Mouse (Mus musculus) CH12.LX (cell line): ENCODE measurements around the gene Olfr1424. TPM values are rescaled to one million over a fixed set of nuclear protein-coding genes. Genes with fewer than 3 reads are reported as not detected.
"Not testable (repeated sequence)": the region's sequence is repeated elsewhere in the genome, so short reads cannot be mapped to it uniquely, and the experiment has no call there.

Experiments used
- DNase-seq: peaks from one replicate; pipeline ENCODE4 v3.0.0-alpha.2; 2013; ENCODE audit errors: extremely low read depth
- H3K27ac ChIP-seq: 2 replicates; pipeline ENCODE4 v1.5.1; 2012; ENCODE audit warnings: low read depth, mild to moderate bottlenecking, control low read depth, moderate library complexity; ENCODE audit not compliant: insufficient read depth
- H3K27me3 ChIP-seq: replicated peaks from 2 replicates; pipeline ENCODE3; 2012; ENCODE audit warnings: inconsistent platforms
- H3K36me3 ChIP-seq, 2 experiments: replicated peaks in 1 of 2; 2 replicates each; pipeline versions ENCODE3 to v1.6.1; 2012; ENCODE audit warnings: inconsistent platforms in 1 of 2, low read length in 1 of 2, mild to moderate bottlenecking in 1 of 2, mixed read lengths in 1 of 2, moderate library complexity in 1 of 2; ENCODE audit not compliant: control insufficient read depth in 1 of 2, insufficient read depth in 1 of 2
- H3K4me1 ChIP-seq, 2 experiments: 2 replicates each; pipeline ENCODE4 v1.6.1; 2012; ENCODE audit warnings: inconsistent platforms in 1 of 2, moderate library complexity in 1 of 2; ENCODE audit not compliant: insufficient read depth in 2 of 2, control insufficient read depth in 1 of 2
- H3K4me2 ChIP-seq: 2 replicates; pipeline ENCODE4 v1.6.1; 2012; ENCODE audit warnings: low read depth, mild to moderate bottlenecking, control low read depth; ENCODE audit not compliant: poor library complexity, insufficient read depth, severe bottlenecking
- H3K4me3 ChIP-seq, 3 experiments: fragments of 150-350 bp in 1 of 3; sonication (generic) in 1 of 3; replicated peaks in 1 of 3; 2 replicates each; pipeline versions ENCODE3 to v1.5.1; 2011 to 2012; ENCODE audit warnings: low read depth in 2 of 3, low read length in 2 of 3, mild to moderate bottlenecking in 2 of 3, moderate library complexity in 2 of 3, control low read depth in 1 of 3, improper control_type of control experiment in 1 of 3, inconsistent platforms in 1 of 3, mixed read lengths in 1 of 3; ENCODE audit not compliant: poor library complexity in 1 of 3
- H3K79me2 ChIP-seq: replicated peaks from 2 replicates; pipeline ENCODE4 v1.6.1; 2012; ENCODE audit warnings: mild to moderate bottlenecking, moderate library complexity; ENCODE audit not compliant: control insufficient read depth, poor library complexity, insufficient read depth, severe bottlenecking; ENCODE audit errors: extremely low read depth
- H3K9ac ChIP-seq: 2 replicates; pipeline ENCODE4 v1.6.1; 2012; ENCODE audit warnings: low read depth, mild to moderate bottlenecking, control low read depth, moderate library complexity; ENCODE audit not compliant: insufficient read depth
- H3K9me3 ChIP-seq: replicated peaks from 2 replicates; pipeline ENCODE3; 2012; ENCODE audit warnings: low read length, inconsistent platforms, mixed read lengths
- ETS1 ChIP-seq: conservative IDR thresholded peaks from 2 replicates; pipeline ENCODE4 v1.6.1; 2012; ENCODE audit warnings: low read depth, mild to moderate bottlenecking, inconsistent platforms, low read length, improper control_type of control experiment, moderate library complexity
- GABPA ChIP-seq: IDR thresholded peaks from 2 replicates; pipeline ENCODE4 v1.6.1; 2012; ENCODE audit warnings: low read depth, low read length, improper control_type of control experiment, inconsistent platforms; ENCODE audit not compliant: insufficient replicate concordance
- JUND ChIP-seq: conservative IDR thresholded peaks from 2 replicates; pipeline ENCODE4 v1.6.1; 2011; ENCODE audit warnings: low read depth, low read length, improper control_type of control experiment
- POLR2AphosphoS2 ChIP-seq: IDR thresholded peaks from 2 replicates; pipeline ENCODE4 v1.6.1; 2011; ENCODE audit warnings: low read depth, low read length, improper control_type of control experiment
- ZC3H11A ChIP-seq: IDR thresholded peaks from 2 replicates; pipeline ENCODE4 v1.6.1; 2012; ENCODE audit warnings: low read depth, mild to moderate bottlenecking, inconsistent platforms, low read length, improper control_type of control experiment
- dilution Hi-C: fragments of 300-500 bp; cut with MboI; formaldehyde crosslinking; loops from 2 replicates; pipeline ENCODE4 v1.14.3; 2020; ENCODE audit warnings: low sequenced_read_pairs; ENCODE audit not compliant: extremely low pct_unique_long_range_greater_than_20kb, extremely low pct_ligation_motif_present
- in situ Hi-C: fragments of 300-500 bp; cut with MboI; formaldehyde crosslinking; loops from 3 replicates; pipeline ENCODE4 v1.14.3; 2019; ENCODE audit warnings: low sequenced_read_pairs, low pct_ligation_motif_present, low pct_unique_long_range_greater_than_20kb, mixed read lengths
- polyA plus RNA-seq: library from polyadenylated mRNA; unstranded; fragments of >175 nt; gene quantifications from 2 replicates; pipeline ENCODE4 v1.2.1, GENCODE M21; 2012; ENCODE audit warnings: low read depth; ENCODE audit not compliant: insufficient read length
- total RNA-seq, 2 experiments: library from RNA; depleted of rRNA; stranded (reverse); fragments of 300-350 nt in 1 of 2; fragments of >200 nt in 1 of 2; gene quantifications; 2 replicates each; pipeline ENCODE4 v1.2.3; 2012 to 2014

Gene Olfr1424
- total and polyA plus RNA-seq, 3 experiments: not detected

DNA sequence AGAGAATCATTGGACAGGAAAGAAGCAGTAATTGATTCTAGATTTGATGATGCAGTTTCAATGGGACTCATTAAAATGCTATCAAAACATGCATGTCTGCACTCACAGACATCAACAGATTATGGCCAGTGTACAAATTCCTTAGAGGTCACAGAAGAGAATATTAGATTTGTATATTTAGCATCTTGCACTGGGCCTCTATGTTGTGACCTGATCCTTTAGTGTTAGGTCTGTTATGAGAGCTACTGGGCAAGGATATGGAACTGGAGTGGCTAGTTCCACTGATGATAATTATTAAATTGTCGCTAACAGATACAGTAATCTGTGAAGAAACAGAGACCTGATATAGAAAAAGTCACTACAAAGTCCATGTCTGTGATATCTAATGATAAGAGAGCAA is 29.4 kb upstream of the Olfr1424 start, which contains the start of gene Olfr1426:
Gene Olfr1426 (minus strand): TSS at position 101 of the 400 bp plus-strand sequence.
- Histone ChIP-seq H3K4me1 (peaks cover 0 to 3% of the 10 kb centered on the region in 2 experiments; a peak in 1 of 4 replicates), H3K4me2 (no peak within 1 kb of the TSS), H3K27ac (no peak within 1 kb of the TSS), H3K79me2 (no peaks in the 10 kb centered on the region)
- no peak for DNase-seq
- TF ChIP-seq POLR2AphosphoS2: no peak
- TF ChIP-seq ZC3H11A: no peak
- TF ChIP-seq JUND: no peak
- TF ChIP-seq ETS1: no peak
- TF ChIP-seq GABPA: no peak
- TF ChIP-seq, all 38 proteins: peak for 0
- Histone ChIP-seq H3K9ac (no peak within 1 kb of the TSS), H3K27me3 (no peaks in the 10 kb centered on the region), H3K4me3 (no peak within 1 kb of the TSS), H3K9me3 (no peaks in the 10 kb centered on the region), H3K36me3 (no peaks in the 10 kb centered on the region)
- dilution Hi-C loops (no loop called here), in situ Hi-C loops (no loop called here)

DNA sequence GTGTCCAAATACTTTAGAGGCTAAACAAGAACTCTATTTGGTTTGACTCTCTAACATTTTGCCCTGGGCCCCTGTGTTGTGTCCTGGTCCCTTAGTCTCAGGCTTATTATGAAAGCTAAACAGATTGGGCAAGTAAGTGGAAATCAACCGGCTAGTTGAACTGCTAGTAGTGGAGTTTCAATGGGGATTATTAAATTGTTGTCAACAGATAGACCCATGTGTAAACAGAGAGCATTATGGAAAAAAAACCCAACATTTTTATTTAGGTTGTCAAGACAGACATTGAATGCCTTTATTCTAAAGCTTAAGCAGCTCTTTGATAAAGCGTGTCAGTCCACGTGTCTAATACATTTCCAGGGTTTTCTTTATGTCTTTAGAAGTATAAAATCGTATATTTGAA is 15.1 kb upstream of the Olfr1424 start, which contains the start of gene Olfr1425:
Gene Olfr1425 (minus strand): TSS at position 101 of the 400 bp plus-strand sequence.
- in situ Hi-C loops, H3K4me2 ChIP-seq, H3K36me3 ChIP-seq, H3K4me3 ChIP-seq, DNase-seq, dilution Hi-C loops, H3K4me1 ChIP-seq, H3K9ac ChIP-seq, H3K79me2 ChIP-seq, H3K27me3 ChIP-seq, H3K9me3 ChIP-seq, H3K27ac ChIP-seq: not testable (repeated sequence)

DNA sequence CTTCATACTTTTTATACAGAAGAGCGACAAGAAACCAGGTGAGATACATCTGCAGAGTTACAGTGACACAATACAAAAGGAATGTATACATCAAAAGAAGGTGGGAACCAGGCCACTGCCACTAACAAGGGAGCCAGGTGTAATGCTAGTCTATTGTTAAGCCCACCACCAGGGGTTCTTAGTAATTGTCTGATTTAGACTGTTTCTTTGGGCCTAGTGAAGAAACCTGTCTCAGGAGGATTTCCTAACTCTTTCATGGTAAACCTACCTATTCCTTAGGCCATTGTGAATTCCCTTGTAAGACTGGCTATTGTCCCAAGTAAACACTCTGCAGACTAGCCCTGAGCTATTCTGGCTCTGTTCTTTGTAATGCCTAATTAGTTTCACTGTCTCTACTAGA is 7.1 kb upstream of the Olfr1424 start:
- DNase-seq, H3K9me3 ChIP-seq, H3K4me2 ChIP-seq, in situ Hi-C loops, H3K4me3 ChIP-seq, dilution Hi-C loops, H3K36me3 ChIP-seq, H3K27ac ChIP-seq, H3K9ac ChIP-seq, H3K4me1 ChIP-seq, H3K27me3 ChIP-seq, H3K79me2 ChIP-seq: not testable (repeated sequence)

DNA sequence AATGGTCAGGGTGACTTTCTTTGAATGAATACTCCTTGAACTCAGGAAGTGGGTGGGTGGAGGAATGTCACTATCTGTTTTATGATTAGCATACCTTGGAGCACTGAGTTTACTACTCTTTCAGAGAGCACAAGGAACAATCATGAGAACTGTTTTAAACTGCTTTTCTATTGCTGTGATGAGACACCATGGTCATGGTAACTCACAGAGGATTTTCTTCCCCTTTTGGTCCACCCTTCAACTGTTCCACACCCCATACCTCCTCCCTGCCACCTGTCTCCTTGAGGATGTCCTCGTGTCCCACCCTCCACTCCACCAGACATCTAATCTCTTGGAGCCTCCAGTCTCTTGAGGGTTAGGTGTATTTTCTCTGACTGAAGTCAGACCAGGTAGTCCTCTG is 5.3 kb upstream of the Olfr1424 start:
- H3K79me2 ChIP-seq, DNase-seq, H3K9ac ChIP-seq, H3K4me3 ChIP-seq, H3K9me3 ChIP-seq, H3K27ac ChIP-seq, in situ Hi-C loops, H3K4me1 ChIP-seq, dilution Hi-C loops, H3K4me2 ChIP-seq, H3K27me3 ChIP-seq, H3K36me3 ChIP-seq: not testable (repeated sequence)
